Mouse (Mus musculus) heart, embryonic 14.5 days (tissue): Measurements from ENCODE around the gene Neurl1b. TPM values are rescaled to one million over a fixed set of nuclear protein-coding genes. Genes with fewer than 3 reads are reported as not detected.

Experiments
- ATAC-seq: fragments of 200-750 bp; cut with Nextera tagmentation; 2 replicates; pipeline ENCODE4 v1.8.0; 2017; ENCODE audit warnings: low read depth, moderate TSS enrichment; ENCODE audit not compliant: insufficient number of reproducible peaks, insufficient read depth, low FRiP score
- H3K27ac ChIP-seq, 2 experiments: fragments of 200-500 bp in 1 of 2; fragments of 300-500 bp in 1 of 2; sonication (generic) in 1 of 2; replicated peaks in 1 of 2; 2 replicates each; pipeline ENCODE4 v1.5.1; 2012 to 2014; ENCODE audit warnings: low read depth in 2 of 2, low read length in 2 of 2, control low read depth in 1 of 2, mild to moderate bottlenecking in 1 of 2, mixed read lengths in 1 of 2; ENCODE audit not compliant: control insufficient read depth in 1 of 2, insufficient read depth in 1 of 2
- H3K27me3 ChIP-seq: fragments of 300-500 bp; sonication (generic); 2 replicates; pipeline ENCODE4 v1.6.1; 2014; ENCODE audit warnings: mild to moderate bottlenecking, low read length, control low read depth; ENCODE audit not compliant: control insufficient read depth, insufficient read depth
- H3K36me3 ChIP-seq: fragments of 300-500 bp; sonication (generic); 2 replicates; pipeline ENCODE4 v1.6.1; 2014; ENCODE audit warnings: mild to moderate bottlenecking, control low read depth, low read length, mixed read lengths; ENCODE audit not compliant: control insufficient read depth, insufficient read depth
- H3K4me1 ChIP-seq, 2 experiments: fragments of 200-500 bp in 1 of 2; fragments of 300-500 bp in 1 of 2; sonication (generic) in 1 of 2; 2 replicates each; pipeline ENCODE4 v1.6.1; 2012 to 2014; ENCODE audit warnings: low read length in 2 of 2, control low read depth in 1 of 2, mixed read lengths in 1 of 2; ENCODE audit not compliant: control insufficient read depth in 2 of 2, insufficient read depth in 2 of 2
- H3K4me2 ChIP-seq: fragments of 300-500 bp; sonication (generic); 2 replicates; pipeline ENCODE4 v1.6.1; 2014; ENCODE audit warnings: mild to moderate bottlenecking, low read length
- H3K4me3 ChIP-seq, 2 experiments: fragments of 200-500 bp in 1 of 2; fragments of 300-500 bp in 1 of 2; sonication (generic) in 1 of 2; 2 replicates each; pipeline ENCODE4 v1.5.1; 2012 to 2014; ENCODE audit warnings: low read length in 2 of 2, mild to moderate bottlenecking in 2 of 2, control low read depth in 1 of 2, low read depth in 1 of 2, moderate library complexity in 1 of 2; ENCODE audit not compliant: control insufficient read depth in 1 of 2, insufficient read depth in 1 of 2
- H3K9ac ChIP-seq: fragments of 300-500 bp; sonication (generic); 2 replicates; pipeline ENCODE4 v1.6.1; 2014; ENCODE audit warnings: mild to moderate bottlenecking, low read length
- H3K9me3 ChIP-seq: fragments of 300-500 bp; sonication (generic); 2 replicates; pipeline ENCODE4 v1.6.1; 2016; ENCODE audit warnings: low read length, control low read depth; ENCODE audit not compliant: control insufficient read depth
- WGBS: fragments of 180-500 bp; shearing (Covaris S2); extraction: QIAGEN DNeasy Blood & Tissue Kit; methylation state at CpG from one replicate; pipeline ENCODE4 v1.1.7; 2014; 5-methylcytosine and 5-hydroxymethylcytosine counted together
- polyA plus RNA-seq: library from polyadenylated mRNA; unstranded; fragments of >200 nt; fragmentation: Nextera tagmentation; extraction: Ambion mirVana; gene quantifications from 2 replicates; pipeline ENCODE4 v1.2.1, GENCODE M21; 2014

Neurl1b gene
- polyA plus RNA-seq, 1 experiment from 2014 or later = 4.5 TPM

DNA sequence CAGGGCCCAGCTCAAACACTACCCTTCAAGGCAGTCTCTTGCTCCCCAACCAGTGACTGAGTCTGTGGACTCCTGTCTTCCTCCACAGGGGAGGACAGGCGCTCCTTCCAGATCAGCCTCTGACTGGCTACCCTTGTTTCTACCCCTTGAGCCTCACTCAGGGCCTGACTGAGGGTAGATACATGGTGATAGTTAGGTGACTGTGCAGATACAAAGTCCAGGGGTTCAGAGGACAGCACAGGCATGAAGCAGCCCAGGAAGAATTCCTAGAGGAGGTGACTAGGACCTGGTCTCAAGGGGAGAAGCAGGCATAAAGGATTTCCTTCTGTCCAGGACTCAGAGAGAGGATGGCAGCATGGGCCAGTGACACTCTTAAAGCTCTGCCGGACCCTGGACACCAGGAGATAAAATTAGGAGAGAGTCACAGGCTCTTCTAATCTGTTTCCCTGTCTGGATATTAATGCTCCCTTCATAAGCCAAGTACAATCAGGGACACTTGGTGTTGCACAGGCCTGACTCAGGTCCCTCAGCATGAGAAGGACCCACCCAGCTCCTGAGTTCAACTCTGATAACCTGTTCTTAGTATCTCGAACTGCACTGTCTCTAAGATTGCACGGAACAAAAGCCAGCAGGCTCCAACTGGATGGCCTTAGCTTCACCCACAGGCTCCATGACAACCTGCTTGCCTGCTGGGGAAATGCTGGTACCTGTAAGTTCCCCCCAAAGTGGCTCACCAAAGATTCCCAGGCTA, 37.5 kb upstream of the Neurl1b start:
- H3K4me1 ChIP-seq = peaks cover 43 to 47% of the 10 kb centered on the region in 2 experiments
- WGBS = 41% methylated on average over 4 of the region's 4 CpGs
- no peaks in the 10 kb centered on the region for H3K9me3 ChIP-seq
- peak overlapping the region in 1 of 2 experiments; percentile 66; a peak in 2 of 4 replicates for H3K27ac ChIP-seq
- no peak overlapping the region for H3K4me2 ChIP-seq
- H3K36me3 ChIP-seq = no peaks in the 10 kb centered on the region
- peak overlapping the region; percentile 48 for H3K9ac ChIP-seq
- H3K27me3 ChIP-seq = no peaks in the 10 kb centered on the region
- no peak overlapping the region for H3K4me3 ChIP-seq
- no peak for ATAC-seq

DNA sequence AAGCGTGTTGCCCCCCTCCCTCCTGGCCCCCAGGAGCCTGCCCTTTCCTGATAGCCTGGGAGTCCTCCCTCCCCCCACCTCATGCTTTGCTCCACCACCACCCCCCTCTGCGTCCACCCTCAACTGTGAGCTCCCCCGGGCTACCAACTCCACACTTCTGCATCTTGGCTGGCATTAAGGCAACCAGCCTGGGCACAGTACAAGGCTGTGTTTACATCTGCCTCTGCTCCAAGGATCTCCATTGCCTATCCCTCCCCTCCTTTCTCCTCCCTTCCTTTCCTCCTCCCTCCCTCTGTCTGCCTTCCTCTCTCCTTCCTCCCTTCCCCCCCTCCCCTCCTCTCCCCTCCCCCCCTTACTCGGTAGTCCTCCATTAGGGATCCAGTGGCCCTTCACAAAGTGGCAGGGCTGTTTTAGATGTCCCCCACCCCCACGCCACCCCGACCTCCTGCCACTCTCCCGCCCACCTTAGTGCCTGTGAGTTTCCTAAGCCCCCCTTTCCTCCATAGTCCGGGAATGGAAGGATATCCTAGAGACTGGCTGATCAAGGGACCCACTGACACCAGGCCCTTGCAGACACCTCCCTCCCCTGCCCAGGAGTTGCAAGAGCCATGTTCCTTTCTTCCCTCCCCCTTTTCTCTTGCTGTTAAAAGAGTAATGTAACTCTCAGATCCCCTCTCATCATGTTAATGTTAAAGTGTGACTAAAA, 34.2 kb upstream of the Neurl1b start:
- Histone ChIP-seq H3K36me3 (no peaks in the 10 kb centered on the region), H3K9me3 (no peaks in the 10 kb centered on the region), H3K4me3 (no peak overlapping the region), H3K4me2 (peak overlapping the region; percentile 40), H3K27ac (0 out of 4 replicates have a peak overlapping the region, but pooled peaks have one; percentile 22 to 33), H3K9ac (peak overlapping the region; percentile 6; the same call in 1 of the 2 replicates), H3K4me1 (peaks cover 42 to 52% of the 10 kb centered on the region in 2 experiments), H3K27me3 (no peaks in the 10 kb centered on the region)
- ATAC-seq = no peak
- WGBS = 36% methylated on average over 8 of the region's 8 CpGs

DNA sequence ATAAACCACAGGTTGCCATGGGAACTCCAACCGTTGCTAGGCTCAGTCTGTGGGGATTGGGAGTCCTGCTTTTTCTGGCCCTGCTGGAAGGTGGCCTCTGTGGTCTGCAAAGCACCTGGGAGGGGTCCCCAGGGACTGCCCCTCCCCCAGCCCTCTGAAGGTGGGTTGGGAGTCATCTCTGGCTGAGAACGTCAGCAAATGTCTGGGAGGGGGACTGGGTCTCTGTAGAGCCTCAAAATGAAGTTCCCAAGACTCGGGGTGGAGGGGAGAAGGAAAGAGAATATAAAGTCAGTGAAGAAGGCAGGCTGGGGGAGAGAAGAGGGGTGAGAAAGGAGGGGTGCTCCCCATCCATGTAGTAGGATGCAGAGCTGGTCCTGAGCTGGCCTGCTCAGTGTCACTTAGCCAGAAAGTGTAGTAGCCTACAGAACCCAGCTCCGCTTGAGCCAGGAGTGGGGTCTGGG, 33.6 kb upstream of the Neurl1b start:
- WGBS = 37% methylated on average over 4 of the region's 4 CpGs
- H3K4me3 ChIP-seq = no peak overlapping the region
- H3K9me3 ChIP-seq = no peaks in the 10 kb centered on the region
- H3K27ac ChIP-seq = peak overlapping the region in 1 of 2 experiments; percentile 39; a peak in 2 of 4 replicates
- no peaks in the 10 kb centered on the region for H3K36me3 ChIP-seq
- peak overlapping the region; percentile 6; the same call in 1 of the 2 replicates for H3K9ac ChIP-seq
- 0 out of 2 replicates have a peak, but pooled peaks have one; percentile 36 for ATAC-seq
- peaks cover 42 to 51% of the 10 kb centered on the region in 2 experiments for H3K4me1 ChIP-seq
- peak overlapping the region; percentile 40 for H3K4me2 ChIP-seq
- H3K27me3 ChIP-seq = no peaks in the 10 kb centered on the region

DNA sequence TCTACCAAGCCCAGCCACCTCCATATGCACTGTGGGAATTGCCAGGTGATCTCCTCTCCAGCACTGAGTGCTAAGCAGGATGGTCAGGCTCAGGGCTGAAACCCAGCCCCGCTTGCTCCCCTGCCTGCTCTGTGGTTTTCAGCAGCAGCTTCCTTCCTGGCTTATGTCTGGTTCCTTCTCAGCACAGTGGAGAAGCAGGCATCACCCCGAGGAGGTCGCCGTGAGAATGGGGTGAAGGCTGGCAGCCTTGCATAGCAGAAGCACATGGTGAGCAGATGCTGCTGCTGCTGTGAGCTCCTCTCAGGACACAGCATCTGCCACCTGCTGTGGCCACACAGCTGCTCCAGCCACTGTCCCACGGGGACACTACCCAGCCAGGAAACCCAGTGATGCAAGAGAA, 33.0 kb upstream of the Neurl1b start:
- Histone ChIP-seq H3K9me3 (no peaks in the 10 kb centered on the region), H3K9ac (peak overlapping the region; percentile 16; the same call in 1 of the 2 replicates), H3K27me3 (no peaks in the 10 kb centered on the region), H3K4me1 (peaks cover 36 to 45% of the 10 kb centered on the region in 2 experiments), H3K27ac (peak overlapping the region in 1 of 2 experiments; percentile 39; a peak in 1 of 4 replicates), H3K4me3 (no peak overlapping the region), H3K4me2 (no peak overlapping the region), H3K36me3 (no peaks in the 10 kb centered on the region)
- 34% methylated on average over 5 of the region's 5 CpGs for WGBS
- ATAC-seq = 0 out of 2 replicates have a peak, but pooled peaks have one; percentile 19

GRCm38 (mm10) chr17:26382176-26382575, 32.5 kb upstream of the Neurl1b start:
- Histone ChIP-seq H3K9ac (no peak overlapping the region), H3K27ac (peak overlapping the region in 1 of 2 experiments; percentile 6; a peak in 1 of 4 replicates), H3K4me1 (peaks cover 30 to 40% of the 10 kb centered on the region in 2 experiments), H3K9me3 (no peaks in the 10 kb centered on the region), H3K27me3 (no peaks in the 10 kb centered on the region), H3K4me2 (no peak overlapping the region), H3K4me3 (no peak overlapping the region), H3K36me3 (no peaks in the 10 kb centered on the region)
- 11% methylated on average over 3 of the region's 3 CpGs for WGBS
- ATAC-seq = no peak

DNA sequence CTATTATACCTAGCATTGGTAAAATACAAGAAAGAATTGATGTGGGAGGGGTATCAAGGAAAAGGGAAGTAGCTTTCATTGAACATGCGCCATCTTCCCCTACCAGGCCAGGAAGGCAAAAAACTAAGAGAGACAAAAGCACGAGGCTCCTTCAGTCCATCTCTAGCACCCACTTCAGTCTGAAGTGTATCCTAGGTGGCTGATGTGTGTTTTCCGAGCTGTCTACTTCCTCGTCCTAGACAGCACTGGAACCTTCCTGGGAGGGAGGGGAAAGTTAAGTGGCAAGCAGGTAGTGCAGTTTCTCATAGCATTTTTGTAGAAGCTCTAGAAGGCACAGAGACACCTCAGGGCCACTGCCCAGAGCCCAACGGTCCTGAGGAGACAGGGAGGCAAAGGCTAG, 31.9 kb upstream of the Neurl1b start:
- H3K9me3 ChIP-seq = no peaks in the 10 kb centered on the region
- ATAC-seq = no peak
- H3K36me3 ChIP-seq = no peaks in the 10 kb centered on the region
- no peak overlapping the region for H3K4me3 ChIP-seq
- 45% methylated on average over 5 of the region's 5 CpGs for WGBS
- no peak overlapping the region for H3K4me2 ChIP-seq
- H3K27me3 ChIP-seq = no peaks in the 10 kb centered on the region
- H3K4me1 ChIP-seq = peaks cover 26 to 35% of the 10 kb centered on the region in 2 experiments
- H3K9ac ChIP-seq = no peak overlapping the region
- H3K27ac ChIP-seq = no peak overlapping the region

- H3K27me3 ChIP-seq = no peaks in the 10 kb centered on the region
- H3K36me3 ChIP-seq = no peaks in the 10 kb centered on the region
- no peak overlapping the region for H3K4me3 ChIP-seq
- no peak overlapping the region for H3K9ac ChIP-seq
- no peak overlapping the region for H3K27ac ChIP-seq
- WGBS = 95% methylated on average over 3 of the region's 3 CpGs
- peaks cover 23 to 35% of the 10 kb centered on the region in 2 experiments for H3K4me1 ChIP-seq
- no peaks in the 10 kb centered on the region for H3K9me3 ChIP-seq
- no peak overlapping the region for H3K4me2 ChIP-seq
- no peak for ATAC-seq
These were observed 30.5 kb upstream of the Neurl1b start for GRCm38 (mm10) chr17:26384111-26384510.
